Mouse (Mus musculus) naive thymus-derived CD4-positive, alpha-beta T cell, adult 2 months (primary cell): Measurements from ENCODE around the gene Trmt1.

ENCODE experiments used
- DNase-seq: peaks from one replicate; pipeline ENCODE4 v3.0.0-alpha.2; 2011; ENCODE audit warnings: low read depth

Trmt1 gene

DNA sequence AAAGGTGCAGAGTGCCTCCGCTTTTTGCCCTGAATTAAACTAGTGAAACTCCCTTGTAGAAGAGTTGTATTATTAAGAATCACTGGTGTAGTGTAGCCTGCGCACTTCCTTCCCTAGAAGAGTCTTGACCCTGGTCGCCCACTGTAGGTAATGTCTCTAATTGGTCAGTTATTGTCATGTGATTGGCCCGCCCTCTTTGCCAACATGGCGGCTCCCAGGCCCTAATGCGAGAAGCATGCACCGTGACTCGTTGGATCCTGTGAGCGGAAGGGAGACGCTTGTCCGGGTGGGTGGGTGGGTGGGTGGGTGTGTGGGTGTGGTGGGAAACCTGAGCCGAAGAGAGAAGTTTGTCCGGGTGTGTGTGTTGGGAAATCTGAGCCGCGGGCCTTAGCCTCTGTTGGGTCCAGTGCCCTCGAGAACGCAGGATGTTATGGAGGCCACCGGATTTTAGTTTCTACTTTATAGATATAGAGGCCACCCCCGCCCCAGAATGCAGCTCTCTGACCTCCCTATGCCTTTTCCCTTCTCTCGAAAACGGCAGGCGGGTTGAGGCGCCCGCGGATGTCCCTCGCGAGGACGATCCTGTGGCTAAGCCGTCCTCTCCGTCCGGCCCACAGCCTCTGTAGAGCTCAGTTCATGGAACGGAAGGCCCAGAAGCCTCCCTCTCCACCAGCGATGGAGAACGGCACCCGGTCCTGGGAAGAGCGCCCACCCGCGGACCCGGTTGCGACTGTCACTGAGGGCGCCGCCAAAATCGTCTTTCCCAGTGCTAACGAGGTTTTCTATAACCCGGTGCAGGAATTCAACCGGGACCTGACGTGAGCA lies 3.2 kb downstream of the Trmt1 start:
- DNase-seq: peak; percentile 90

DNA sequence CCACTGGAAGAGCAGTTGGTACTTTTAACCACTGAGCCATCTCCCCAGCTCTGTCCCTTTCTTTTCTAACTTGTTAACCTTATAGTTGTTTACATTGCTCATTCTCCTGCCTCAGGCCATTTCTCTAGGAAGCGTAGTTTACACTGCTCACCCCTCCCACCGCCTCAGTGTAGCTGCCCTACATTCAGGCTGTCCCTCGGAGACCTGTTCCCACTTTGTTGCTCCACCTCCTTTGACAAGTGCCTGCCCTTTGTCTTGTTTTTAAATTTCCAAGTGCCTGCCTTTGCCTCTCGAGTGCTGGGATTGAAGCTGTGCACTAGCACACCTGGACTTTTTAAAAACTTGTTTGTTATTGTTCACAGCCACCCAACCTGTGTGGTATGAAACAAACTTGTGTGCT lies 7.2 kb downstream of the Trmt1 start:
- DNase-seq: no peak

DNA sequence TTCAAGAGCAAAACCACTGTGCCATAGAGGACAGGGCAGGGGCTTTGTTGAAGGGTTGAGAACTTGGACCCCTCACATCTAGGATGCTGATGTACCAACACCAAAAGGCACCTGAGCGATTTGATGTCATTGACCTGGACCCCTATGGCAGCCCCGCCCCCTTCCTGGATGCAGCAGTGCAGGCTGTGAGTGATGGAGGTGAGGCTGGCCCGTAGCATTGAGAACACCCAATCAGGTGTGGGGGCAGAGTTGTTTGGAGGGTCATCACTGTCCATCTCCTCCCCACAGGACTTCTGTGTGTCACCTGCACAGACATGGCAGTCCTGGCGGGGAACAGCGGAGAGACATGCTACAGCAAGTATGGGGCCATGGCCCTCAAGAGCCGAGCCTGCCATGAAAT lies 9.0 kb downstream of the Trmt1 start:
- DNase-seq: no peak

- peak; percentile 53 for DNase-seq
These were observed 11.3 kb downstream of the Trmt1 start for GRCm38 (mm10) chr8:84697166-84698130.

GRCm38 (mm10) chr8:84698288-84698687 lies 12.2 kb downstream of the Trmt1 start:
- DNase-seq: no peak

GRCm38 (mm10) chr8:84698929-84699401 lies 12.9 kb downstream of the Trmt1 start:
- DNase-seq: no peak

DNA sequence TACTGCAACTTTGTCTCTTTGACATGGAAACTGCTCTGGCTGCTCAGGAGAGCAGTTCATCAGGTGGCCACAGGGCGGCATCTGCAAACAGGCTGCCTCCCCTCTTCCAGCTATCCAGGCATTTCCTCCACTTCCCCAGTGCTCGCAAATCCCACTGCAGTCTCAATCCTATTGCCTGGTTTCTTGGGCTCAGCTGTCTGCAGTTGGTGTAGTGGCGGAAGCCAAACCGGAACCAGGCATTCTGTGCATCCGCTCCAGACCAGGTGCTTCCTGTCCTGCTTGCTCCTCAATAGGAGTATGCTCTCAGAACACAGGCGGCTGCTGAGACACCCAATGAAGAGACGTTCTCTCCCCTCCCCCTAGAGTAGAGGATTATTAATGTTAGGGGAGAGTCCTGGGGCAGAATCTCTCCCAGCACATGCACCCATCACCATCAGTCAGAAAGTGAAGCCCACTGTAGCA lies 13.8 kb downstream of the Trmt1 start:
- DNase-seq: peak; percentile 61

DNA sequence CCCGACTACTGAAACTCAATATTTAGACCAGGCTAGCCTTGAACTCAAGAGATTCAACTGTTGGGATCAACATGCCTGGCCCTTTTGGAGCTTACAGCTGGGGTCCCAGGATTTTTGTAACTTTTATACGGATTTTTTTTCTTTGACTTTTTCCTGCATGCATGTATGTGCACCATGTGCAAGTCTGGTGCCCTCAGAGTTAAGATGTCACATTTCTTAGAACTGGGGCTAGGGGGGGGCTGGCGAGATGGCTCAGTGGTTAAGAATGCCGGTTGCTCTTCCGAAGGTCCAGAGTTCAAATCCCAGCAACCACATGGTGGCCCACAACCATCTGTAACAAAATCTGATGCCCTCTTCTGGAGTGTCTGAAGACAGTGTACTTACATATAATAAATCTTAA lies 14.4 kb downstream of the Trmt1 start:
- DNase-seq: no peak

- peak; percentile 50 for DNase-seq
These were observed 15.1 kb downstream of the Trmt1 start, which contains the start of gene Lyl1 for GRCm38 (mm10) chr8:84700941-84701911. Gene Lyl1, plus strand, starts transcription at chr8:84701457.

DNA sequence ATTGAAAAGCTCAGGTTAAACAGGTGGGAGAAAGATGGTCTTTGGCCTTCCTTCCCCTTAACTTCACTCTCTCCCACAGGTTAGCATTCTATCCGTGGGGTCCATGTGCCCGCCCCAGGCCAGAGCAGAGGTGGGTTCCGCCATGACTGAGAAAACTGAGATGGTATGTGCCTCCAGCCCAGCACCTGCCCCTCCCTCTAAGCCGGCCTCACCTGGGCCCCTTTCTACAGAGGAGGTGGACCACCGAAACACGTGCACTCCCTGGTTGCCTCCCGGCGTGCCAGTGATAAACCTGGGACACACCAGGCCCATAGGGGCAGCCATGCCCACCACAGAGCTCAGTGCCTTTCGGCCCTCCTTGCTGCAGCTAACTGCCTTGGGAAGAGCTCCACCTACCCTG lies 16.5 kb downstream of the Trmt1 start:
- DNase-seq: no peak

GRCm38 (mm10) chr8:84702963-84703465 lies 16.9 kb downstream of the Trmt1 start:
- no peak for DNase-seq

- DNase-seq: peak; percentile 64
These were observed 17.6 kb downstream of the Trmt1 start for GRCm38 (mm10) chr8:84703466-84704249.

DNA sequence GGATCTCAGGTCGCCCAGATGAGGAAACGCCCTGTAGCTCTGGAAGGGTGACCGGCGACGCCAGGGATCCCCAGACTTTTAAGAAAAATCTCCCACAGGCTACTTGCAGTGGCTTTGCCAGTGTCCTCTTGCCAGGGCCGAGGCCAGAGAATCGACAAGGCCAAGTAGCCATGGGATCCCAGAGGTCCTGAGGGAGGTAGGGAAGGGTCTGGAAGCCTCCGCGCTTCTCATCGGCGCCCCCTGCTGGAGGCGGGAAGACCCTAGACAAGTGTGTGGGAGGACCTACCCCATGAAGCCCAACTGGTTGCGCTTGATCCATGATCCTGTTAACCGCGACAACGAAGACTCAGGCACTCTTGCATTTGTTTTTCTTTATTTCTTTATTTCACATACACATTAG lies 18.2 kb downstream of the Trmt1 start:
- peak; percentile 89 for DNase-seq

DNA sequence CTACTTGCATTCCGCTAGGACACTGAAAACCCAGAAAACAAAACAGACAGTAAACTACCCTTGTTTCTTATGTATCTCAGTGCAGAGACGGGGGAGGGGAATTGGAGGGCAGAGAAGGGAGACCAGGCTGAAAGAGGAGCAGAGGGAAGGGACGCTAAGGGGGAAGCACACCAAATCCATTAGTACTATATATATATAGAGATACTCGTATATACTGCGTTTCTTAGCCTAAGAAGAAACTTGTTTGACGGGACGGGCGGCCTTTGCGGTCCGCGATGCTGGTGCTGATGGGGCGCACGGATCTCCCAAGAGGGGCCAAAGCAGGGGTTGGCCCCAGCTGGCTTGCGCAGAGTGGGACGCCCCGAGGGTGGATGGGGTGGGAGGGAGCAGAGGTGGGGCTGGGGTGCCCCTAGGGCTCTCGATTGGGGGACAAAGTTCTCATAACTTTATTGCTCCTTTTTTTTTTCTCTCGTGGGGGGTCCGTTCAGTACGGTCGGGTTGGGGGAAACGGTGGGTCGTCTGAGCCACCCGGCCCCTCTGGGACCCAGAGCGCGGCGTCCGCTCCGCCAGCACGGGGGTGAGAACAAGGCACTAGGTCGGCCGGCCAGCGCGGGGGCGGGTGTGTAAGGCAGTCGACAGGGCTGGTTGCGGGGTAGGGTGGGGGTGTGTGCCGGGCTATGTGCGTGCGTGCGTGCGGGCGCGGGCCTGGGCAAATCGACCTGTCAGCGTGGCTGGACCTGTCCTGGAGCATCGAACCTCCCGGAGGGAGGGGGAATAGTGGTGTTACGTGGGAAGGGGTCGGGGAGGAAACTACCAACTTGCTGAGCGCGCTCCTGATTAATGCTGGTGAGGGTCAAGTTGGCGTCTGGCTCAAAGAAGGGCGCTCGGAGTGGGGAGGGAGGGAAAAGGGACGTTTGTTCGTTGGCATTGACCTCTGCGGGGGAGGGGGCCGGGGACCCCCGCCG lies 19.0 kb downstream of the Trmt1 start:
- no peak for DNase-seq

DNA sequence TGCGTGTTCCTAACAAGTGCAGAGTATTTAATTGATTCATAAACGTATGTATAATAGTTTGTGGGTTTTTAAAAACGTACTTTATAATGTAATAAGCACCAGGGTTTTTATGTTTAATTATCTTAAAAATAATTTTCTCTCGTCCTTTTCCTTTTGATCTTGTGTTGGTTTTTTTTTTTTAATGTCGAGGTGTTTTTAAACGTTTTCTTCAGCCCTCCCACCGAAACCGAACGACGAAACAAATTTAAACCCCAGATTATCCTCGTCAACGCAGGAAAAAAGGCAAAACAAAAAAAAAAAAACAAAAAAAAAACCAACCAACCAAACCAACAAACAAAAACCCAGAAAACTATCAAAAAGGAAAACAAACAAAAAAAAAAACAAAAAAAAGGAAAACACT lies 19.9 kb downstream of the Trmt1 start:
- no peak for DNase-seq

- peak; percentile 41 for DNase-seq
These were observed 20.6 kb downstream of the Trmt1 start for GRCm38 (mm10) chr8:84706610-84707266.

DNA sequence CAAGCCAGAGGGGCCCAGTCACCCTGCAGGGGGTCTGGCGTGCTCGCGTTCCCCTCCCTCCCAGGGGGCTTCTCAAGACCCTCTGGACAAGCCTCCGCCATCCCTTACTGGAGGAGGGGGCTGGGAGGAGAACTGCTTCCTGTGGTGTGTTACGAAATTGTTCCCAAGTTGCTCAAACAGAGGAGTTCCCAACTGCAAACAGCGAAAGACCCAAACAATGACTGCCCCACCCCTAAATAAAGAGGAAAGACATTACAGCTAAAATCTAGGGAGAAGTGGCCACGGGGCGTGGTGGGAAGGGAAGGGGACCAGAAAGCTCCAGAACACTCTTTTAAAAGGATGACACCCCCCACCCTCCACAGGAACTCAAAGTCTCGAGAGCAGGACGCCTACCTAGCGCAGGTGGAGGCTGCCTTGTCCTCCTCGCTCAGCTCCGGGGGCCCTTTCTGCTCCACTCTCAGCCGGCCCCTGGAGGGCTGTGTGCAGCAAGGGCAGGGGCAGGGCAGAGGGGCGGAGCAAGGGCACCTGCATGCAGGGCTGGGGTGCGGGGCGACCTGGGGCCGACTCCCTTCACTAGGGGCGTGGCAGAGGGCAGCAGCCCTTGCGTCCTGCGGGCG lies 21.3 kb downstream of the Trmt1 start:
- peak; percentile 44 for DNase-seq

DNA sequence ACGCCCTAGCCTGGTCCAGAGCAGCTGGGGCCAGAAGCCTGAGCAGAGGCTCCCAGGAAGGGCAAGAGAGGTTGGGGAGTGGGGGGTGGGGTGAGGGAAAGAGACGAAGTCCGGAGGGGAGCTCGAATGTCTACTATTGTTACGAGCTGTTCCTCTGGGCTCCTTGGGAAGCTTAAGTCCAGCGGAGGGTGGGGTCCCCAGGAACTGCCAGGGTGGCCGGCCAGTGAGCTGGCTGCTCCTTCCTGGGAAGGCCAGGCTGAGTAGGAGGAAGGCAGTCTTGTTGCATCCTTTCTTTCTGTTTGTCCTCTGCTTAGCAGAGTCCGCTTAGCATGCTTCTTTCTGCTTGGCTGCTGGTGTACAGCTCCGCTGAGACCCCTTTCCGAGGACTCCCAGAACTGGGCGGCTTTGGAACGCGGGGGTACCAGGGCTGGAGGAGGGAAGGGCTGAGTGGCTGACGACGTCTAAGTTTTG lies 22.0 kb downstream of the Trmt1 start:
- DNase-seq: no peak
